Mouse (Mus musculus): ENCODE results near the gene Ptprj.
"Not testable (repeated sequence)": the region's sequence is repeated elsewhere in the genome, so short reads cannot be mapped to it uniquely, and the experiment has no call there.

Ptprj gene

DNA sequence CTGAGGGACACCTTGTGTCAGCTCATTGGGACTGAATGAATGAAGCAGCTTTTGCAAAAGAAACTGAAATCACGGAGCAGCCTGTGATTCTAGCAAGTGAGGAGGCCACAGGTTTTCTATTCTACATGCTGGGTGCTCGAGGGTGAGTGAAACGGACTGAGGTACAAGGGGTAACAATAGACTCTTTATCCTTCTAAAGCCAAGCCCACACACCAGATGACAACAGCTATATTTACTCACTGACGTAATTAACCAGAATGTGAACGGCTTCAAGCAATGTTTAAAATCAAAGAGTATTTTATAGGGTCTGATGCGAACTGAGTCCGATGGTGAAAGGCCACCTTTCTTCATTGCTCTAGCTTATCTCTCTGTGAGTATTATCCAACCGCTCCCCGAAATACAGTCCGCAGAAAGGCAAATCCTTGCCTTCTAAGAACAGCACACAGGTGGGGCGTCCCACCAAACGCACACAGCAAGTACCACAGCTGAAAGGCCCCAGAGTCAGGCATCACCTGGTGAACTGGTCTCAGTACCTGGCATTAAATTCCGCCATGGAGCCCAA is 99.6 kb downstream of the Ptprj start:
- DNase-seq (ENCODE audit: low spot score in 2 of 2) = no peak

DNA sequence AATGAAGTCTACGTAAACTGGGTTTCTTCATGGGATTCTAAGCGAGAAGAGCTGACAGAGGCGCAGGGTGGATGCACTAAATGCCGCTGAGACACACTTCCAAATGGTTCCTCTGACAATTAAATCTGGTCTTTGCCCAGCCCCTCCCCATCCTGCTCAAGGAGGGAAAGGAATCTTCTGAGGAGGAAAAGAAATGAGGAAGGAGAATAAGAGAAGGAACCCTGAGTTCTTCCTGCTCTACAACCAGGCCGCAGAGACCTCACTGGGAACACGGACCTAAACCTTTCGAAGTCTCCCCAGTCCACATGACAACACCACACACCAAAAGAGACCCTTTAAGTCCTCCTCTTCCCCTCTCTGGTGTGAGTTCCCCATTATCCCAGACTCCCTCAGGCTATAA is 101.9 kb downstream of the Ptprj start:
- DNase-seq (ENCODE audit: low spot score in 2 of 2) = no peak

DNA sequence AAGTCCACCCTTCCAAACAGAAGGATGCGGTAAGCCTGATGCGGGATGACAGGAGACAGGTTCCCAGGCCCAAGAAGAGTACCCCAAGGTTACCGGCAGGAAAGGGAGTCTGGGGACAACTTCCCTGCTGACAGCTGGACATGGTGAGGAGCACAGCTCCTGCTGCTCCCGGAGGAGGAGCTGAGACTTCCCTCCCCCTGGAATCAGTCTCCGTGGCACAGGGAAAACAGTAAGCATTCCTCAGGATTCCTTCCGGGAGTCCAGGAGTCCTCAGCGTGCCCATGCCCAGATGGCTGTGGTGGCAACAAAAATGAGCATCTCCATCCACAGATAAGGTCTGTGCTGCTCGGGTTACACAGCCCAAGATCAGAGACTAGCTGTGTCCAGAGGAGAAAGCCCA is 102.8 kb downstream of the Ptprj start:
- no peak for DNase-seq (ENCODE audit: low spot score in 2 of 2)

DNA sequence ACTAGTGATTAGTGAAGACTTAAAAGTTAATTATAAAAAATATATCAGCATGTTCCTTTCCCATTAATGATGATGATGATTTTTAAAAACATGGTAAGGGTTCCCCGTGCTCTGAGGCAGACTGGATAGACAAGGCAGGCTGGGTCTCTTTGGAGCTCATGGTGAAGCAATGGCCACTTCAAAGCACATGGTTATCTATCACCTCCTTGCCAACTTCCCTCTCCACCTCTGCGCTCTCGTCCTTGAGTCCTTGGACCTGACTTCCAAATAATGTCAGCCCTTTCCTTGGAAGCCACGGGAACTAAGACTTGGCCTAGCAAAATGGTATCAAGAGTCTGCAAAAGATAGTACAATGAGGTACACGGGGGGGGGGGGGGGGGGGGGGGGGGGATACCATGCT is 103.7 kb downstream of the Ptprj start:
- no peak for DNase-seq (ENCODE audit: low spot score in 2 of 2)

DNA sequence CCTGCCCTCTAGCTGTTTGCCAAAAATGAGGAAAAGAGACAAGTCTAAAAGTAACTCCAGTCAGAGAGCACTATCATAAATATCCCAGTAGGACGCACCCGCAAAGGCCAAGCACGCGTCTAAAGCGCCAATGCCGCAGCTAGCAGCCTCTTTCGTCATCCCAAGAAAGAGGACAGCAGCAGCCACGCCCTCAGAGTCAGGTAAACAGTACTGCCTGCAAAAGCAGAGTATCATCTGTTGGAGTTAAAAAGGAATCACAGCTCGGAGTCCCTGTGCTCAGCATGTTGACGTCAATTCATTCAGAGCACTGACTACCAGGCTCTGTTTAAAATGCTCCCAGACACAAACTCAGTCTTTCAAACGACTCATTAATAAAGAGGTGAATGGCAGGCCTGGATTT is 104.1 kb downstream of the Ptprj start:
- DNase-seq (ENCODE audit: low spot score in 2 of 2) = no peak

DNA sequence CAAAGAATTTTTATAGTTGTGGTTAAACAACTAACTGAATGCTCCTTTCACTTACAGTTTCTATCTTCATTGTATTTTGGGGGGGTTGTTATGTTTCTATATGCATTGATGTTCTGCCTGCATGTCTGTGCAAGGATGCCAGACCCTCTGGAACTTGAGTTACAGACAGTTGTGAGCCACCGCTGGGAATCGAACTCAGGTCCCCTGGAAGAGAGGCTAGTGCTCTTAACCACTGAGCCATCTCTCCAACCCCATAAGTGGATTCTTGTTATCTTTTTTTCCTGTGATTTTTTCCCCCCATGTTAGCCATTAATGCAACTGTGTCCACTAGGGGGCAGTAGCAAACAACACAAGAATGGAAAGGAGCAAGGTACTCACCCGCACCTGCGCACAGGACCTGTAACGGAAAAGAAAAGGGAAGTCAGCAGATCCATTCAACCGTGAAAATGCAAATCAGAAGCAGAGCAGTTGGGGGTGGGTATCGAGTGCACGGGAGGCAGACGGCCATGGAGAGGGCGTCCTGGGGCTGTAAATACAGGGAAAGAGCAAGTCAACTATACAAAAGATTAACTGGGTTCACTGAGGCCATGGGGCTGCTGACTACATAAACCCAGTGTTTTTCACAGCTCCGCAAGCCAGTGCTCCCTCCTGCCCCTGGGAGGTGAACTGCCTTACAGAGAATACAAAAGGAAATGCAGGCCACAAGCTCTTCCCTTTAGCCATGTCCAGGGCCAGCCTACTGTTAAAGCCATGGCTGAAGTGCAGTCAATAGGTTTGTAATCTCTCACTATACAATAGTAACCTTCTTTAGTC is 105.6 kb downstream of the Ptprj start:
- peak; percentile 58 to 86 for DNase-seq (ENCODE audit: low spot score in 2 of 2)

DNA sequence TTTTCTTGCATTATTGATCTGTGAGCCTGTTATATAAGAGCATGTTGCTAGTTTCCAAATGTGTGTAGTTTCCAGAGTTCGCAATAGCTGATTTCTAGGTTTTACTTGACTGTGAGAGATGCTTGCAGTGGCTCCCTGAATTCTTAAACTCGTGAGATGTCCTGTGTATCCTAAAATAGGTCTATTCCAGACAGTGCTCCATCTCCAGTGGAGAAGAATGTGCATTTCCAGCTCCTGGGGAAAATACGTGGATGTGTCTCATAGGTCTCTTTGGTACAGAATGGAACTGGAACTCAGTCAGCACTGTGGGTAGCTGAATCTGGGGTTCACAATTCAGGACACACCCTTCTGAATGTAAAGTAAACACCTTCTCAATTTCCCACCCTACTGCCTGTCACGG is 107.7 kb downstream of the Ptprj start:
- DNase-seq (ENCODE audit: low spot score in 2 of 2) = no peak

DNA sequence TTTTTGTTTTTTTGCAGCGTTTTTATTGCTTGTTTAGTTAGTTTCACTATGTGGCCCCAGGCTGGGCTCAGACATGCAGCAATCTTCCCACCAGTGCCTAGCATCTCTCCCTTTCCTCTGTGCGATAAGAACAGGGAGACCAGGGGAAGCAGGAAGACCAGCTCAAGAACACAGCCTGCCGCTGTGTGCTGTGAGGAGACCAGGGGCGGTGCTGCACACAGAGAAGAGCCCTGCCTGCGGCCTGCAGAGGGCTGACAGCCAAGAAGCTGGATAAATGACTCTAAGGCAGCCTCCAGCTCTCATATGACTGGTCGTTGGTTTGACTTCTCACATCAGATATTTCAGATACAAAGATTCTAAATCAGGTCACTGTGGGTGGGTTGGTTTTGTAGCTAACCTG is 110.3 kb downstream of the Ptprj start:
- no peak for DNase-seq (ENCODE audit: low spot score in 2 of 2)

DNA sequence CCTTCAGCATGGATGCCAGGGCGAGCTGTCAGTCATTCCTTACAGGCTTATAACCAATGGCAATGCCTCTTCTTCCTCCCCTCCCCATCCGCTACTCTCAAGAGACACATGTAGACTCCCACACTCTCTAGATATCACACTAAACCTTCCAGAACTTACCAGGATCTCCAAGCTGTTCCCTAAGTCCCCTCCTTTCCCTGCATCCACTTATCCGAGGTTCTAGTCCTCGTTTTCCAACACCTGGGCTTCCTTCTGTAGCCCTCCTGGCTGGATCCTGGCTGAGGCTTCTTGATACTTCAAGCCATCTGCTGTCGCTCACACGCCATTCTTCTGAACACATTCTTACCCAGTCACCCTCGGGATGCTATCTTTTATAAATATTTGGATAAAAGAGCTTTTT is 114.0 kb downstream of the Ptprj start:
- no peak for DNase-seq (ENCODE audit: low spot score in 2 of 2)

DNA sequence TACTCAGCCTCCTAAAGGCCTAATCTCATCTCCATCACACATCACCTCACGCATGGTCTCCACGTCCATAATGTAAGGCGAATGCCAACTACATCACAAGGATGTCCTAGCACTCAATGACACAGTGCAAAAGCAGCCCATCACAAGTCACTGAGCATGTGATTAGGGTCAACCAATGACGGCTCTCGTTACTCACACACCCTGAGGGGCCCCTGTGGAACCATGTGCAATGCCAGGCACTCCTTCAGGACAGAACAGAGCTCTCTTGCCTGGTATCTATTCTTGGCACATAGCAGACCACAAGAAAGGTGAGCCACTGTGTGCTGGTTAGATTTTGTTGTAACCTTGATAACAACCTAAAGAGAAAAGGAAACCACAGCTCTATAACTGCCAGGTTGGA is 116.7 kb downstream of the Ptprj start:
- DNase-seq (ENCODE audit: low spot score in 2 of 2) = no peak

DNA sequence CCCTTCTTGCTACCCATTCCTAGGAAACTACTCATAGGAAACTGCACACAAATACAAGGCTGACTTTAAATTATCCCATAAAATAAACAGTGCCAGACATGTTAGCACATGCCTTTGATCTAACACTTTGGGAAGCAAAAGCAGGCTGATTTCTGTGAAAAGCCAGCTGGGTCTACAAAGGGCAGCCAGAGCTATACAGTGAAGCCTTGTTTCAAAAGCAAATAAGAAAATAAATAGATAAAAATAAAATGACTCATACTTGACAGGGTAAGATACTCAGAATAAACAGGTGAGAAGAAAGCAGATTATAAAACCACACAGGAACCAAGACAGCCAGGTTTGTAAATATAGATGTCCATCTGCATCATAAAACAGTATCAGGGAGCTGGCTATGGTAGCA is 118.2 kb downstream of the Ptprj start:
- DNase-seq (ENCODE audit: low spot score in 2 of 2) = no peak

DNA sequence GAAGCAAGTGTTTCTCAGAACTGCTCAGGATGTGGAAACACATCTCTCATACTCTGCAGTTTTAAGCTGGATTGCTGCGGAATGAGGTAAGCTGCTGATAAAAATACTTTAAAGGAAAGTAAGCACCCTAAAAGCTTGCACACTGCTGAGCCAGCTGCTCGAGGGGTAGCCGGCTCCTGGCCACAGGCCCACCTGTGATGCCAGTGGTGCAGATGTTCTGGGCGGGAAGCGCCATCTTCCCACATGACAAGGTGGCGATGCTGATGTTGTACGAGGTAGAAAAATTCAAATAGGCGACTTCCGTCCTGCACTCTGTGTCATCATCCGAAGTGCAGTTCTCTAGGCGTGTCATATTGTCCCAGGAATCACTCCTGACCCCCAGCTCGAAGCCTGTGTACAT is 122.5 kb downstream of the Ptprj start:
- no peak for DNase-seq (ENCODE audit: low spot score in 2 of 2)

DNA sequence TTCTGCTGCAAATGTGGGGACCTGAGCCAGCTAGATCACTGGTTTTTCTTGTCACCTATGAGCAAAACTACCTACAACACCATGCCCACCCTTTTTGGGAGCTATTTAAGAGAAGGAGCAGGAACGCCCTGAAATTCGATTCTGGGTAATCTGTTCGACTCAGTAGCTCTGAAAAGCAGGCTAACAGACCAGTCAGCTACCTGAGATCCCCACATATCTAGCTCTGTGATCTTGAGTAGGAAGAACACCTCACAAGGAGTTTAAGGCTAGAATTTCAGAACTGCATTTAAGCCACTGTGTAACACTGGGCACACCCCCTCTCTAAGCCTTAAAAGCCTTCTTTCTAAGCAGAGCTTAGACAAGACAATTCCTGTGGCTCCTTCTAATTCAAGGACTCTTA is 128.1 kb downstream of the Ptprj start:
- no peak for DNase-seq (ENCODE audit: low spot score in 2 of 2)

DNA sequence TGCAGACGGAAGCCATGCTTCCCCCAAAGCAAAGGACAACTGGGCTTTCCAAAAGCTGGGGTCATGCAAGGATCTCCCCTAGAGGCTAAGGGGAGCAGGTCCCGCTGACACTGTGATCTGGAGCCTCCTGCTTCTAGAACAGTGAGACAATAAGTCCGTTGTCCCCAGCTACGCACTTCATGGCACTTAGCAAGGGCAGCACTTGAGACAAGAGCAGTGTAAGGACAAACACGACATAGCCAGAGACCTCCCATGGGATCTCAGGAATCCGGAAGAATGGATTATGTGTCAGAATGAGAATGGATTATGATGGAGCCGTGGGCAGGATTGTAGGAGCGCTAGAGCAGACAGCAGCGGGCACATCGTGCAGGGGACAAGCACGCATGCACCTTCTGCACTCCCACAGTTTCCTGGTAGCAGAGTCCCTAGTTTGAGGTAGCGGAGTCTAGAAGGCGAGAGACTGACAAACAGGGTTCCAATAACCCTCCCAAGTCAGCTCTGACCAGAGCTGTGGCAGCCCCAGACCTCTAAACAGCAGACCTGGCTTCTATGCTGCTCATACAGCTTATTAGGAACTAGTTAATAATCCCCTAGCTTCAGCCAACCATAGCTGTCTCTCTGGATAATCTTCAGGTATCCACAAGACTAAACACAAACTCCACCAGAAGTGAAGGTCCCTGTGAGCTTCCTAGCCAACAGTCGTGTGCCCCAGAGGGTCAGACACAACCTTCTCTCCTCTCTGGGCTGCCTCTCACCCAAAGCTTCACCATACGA is 131.3 kb downstream of the Ptprj start:
- DNase-seq (ENCODE audit: low spot score in 2 of 2) = no peak

DNA sequence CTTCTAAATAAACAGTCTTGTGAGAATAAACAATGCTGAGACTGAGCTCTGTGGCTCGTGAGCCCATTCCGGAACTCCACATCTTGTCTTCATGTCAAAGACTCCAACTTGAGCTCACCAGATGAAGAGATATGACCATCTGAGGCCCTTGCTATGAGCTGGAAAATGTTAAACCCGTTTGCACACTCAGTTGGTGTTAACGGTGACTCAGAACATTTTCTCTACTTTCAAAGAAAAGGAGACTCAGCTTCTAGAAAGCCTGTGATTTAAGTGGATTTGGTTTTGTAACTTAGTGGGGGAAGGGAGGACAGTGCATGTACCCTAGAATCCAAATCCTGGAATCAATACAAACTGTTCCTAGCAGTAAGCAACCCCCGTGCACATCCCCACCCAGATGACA is 136.6 kb downstream of the Ptprj start:
- DNase-seq (ENCODE audit: low spot score in 2 of 2) = no peak

DNA sequence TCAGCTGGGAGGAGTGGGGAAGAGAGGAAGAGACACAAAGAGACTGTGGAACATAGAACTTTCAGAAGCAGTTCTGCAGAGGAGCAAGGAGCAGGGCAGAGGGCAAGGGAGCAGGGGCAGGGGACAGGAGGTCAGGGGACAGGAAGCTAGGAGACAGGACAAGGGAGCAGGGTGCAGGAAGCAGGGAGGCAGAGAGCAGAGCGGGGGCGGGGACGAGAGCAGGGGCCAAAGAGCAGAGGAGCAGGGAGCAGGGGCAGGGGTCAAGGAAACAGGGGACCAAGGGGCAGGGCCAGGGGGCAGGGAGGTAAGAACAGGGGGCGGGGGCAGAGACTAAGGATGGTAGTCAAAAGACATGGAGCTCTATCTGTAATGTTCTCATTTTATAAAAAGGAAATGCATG is 138.6 kb downstream of the Ptprj start:
- not testable (repeated sequence) for DNase-seq (ENCODE audit: low spot score in 2 of 2)

DNA sequence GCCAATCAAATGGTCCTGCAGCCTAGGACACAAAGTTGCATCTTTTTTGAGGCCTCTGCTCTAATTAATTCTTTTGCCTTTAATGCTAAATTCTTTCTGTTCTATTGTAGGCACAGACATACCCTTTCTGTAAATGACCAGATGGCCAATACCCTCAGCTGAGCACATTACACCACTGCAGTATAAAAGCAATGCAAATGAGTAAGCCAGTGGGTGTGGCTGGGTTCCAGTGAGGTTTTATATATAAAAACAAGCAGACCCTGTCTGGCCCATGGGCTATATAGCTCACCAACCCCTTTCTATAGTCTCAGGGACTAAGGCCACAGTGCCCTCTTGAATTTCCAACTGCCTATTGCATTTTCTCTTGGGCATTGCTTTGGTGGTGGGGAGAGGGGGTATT is 140.3 kb downstream of the Ptprj start:
- not testable (repeated sequence) for DNase-seq (ENCODE audit: low spot score in 2 of 2)

DNA sequence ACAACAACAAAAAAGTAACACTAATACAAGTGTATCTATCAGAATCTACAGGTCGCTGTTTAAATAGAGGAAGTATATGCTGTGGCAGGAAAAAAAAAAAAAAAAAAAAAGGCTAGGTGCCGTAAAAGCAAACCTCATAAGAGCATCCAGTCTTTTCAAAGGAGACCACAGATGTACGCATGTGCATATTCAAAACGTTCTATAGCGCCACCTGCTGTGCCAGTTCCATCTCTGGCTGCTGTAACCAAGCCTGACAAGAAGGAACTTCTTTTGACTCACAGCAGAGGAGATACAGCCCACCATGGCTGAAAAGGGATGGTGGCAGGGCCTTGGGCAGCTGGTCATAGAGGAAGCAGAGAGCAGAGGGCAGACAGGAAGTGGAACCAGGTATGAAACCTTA is 143.0 kb downstream of the Ptprj start:
- DNase-seq (ENCODE audit: low spot score in 2 of 2) = not testable (repeated sequence)

DNA sequence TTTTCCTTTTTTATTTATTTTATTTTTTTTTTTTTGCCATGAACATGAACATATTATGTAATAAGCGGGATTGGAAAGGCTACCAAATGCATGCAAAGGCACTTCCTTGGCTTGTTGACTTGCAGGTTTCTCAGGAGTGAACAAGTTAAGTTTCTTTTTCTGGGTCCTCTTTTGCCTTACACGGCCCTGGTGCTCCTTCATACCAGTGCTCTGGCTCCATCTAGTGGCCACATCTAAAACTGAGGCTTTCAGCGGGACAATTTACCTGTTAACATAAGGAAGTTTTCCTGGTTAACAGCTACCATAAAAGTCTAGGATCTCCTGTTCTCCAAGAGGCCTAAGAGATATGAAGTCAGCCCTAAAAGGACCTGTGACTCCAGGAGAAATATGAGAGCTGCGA is 150.7 kb downstream of the Ptprj start:
- not testable (repeated sequence) for DNase-seq (ENCODE audit: low spot score in 2 of 2)

DNA sequence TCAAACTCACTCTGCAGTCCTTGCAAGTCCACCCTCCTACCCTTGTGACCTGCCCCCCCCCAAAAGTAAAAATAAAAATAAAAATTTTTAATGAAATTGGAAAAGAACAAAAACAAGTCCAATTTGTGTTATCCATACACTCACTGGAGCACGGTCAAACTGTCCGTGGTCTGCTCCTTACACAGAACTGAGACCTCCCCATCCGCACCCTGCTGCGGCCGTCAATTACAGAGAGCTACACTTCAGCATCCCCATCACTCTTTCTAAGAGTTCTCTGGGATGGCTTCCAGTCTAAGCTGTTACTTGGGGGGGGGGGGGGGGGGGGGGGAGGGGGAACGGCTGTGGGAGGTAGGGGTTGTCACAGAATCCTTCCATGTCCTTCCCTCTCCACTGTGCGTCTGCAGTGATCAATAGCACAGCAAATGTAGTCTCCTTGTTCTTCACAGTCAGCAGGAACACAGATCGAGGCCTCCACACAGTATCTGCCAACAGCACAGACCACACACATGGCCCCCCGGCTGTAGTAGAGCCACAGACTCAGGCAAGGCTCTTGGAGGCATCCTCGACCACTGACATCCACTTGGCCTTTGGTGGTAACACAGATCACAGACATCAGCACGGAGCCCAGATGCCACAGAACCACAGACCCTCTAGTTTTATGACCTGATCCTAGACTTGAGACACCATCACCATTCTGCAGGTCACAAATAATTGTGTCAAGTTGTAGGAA is 151.3 kb downstream of the Ptprj start:
- DNase-seq (ENCODE audit: low spot score in 2 of 2) = not testable (repeated sequence)

DNA sequence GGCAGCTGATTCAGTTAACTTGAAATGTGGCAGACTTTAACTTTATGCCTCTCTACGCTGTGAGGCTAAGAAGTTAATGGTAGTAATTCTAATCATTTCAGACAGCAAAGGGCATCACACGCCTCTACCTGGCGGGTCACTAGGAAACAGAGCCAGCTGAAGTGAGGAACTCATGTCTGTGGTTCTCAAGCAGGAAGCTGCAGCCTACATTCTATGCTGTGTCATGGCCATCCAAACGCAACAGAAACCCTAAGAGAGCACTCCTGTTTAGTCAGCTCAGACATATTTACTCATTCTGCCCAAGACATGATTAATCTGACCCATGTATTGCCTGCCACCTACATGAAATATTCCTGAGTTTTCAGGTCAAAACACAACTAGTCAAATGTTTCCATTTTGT is 155.5 kb downstream of the Ptprj start:
- not testable (repeated sequence) for DNase-seq (ENCODE audit: low spot score in 2 of 2)

DNA sequence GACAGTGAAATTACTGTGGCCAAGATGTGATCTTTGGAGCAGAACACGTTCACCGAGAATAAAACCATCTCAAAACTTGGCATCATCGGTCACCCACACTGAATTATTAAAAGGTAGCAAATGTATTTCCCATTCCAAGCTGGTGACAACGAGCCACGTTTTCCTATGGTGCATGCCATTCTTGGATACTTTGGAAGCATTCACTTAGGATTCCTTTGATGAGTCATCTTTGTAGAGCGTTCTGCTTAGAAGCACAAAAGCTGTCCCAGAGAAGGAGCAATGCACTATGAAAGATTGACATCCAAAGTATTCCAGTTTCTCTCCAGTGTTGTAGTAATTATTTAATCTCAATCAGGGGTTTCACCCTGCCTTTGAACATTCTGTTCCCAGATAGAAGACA is 158.2 kb downstream of the Ptprj start:
- not testable (repeated sequence) for DNase-seq (ENCODE audit: low spot score in 2 of 2)
